Mouse (Mus musculus) common myeloid progenitor, adult 5-6 weeks (primary cell): ENCODE results near the gene Upf1. TPM values are rescaled to one million over a fixed set of nuclear protein-coding genes. Genes with fewer than 3 reads are reported as not detected.

Source experiments
- ATAC-seq: replicated peaks from 2 replicates; pipeline ENCODE4 v1.8.0; 2016; ENCODE audit warnings: low read depth, mild to moderate bottlenecking, moderate TSS enrichment, inconsistent platforms; ENCODE audit not compliant: poor library complexity, severe bottlenecking
- total RNA-seq: library from RNA; stranded (forward); fragments of 200-1000, 187-1606 nt; gene quantifications from 2 replicates; pipeline ENCODE4 v1.2.3, GENCODE M21; 2017

Gene Upf1
- 31.9 and 36.7 TPM in 2 replicates for total RNA-seq

DNA sequence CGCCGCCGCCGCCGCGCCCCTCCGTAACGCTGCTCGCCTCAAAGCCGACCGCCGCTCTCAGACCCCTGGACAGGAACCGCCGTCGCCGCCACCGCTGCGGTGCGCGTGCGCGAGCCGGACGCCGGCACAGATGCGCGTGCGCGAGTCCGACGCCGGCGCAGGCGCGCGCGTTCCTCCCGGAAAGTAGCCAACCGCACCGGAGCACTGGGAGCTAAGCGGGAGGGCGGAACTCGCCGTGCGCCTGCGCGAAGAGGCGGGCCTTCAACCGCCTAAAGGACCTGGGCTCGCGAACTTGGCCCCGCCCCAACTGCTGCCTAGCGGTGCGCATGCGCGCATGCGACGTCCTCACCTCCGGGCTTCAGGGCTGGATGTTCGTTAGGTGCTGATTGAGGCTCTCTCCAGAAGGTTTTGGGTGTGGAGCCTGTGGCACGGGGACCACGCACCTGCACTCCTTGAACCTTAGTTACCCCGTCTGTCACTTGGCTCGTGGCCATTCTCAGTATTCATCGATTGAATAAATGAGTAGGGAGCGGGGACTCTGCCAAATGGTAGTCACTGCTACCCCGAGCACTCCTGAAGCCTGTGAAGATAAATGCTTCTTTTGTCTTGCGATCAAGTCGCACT, at the start of gene Upf1:
TSS of gene Upf1 (minus strand) at position 85 of the 624 bp plus-strand sequence.
- peak; percentile 84 for ATAC-seq

- no peak for ATAC-seq
These were observed 44.8 kb upstream of the Upf1 start for GRCm38 (mm10) chr8:70397611-70398563.

- ATAC-seq: no peak
These were observed 43.1 kb upstream of the Upf1 start for GRCm38 (mm10) chr8:70396184-70396583.

- no peak for ATAC-seq
These were observed 42.6 kb upstream of the Upf1 start for GRCm38 (mm10) chr8:70395649-70396048.

DNA sequence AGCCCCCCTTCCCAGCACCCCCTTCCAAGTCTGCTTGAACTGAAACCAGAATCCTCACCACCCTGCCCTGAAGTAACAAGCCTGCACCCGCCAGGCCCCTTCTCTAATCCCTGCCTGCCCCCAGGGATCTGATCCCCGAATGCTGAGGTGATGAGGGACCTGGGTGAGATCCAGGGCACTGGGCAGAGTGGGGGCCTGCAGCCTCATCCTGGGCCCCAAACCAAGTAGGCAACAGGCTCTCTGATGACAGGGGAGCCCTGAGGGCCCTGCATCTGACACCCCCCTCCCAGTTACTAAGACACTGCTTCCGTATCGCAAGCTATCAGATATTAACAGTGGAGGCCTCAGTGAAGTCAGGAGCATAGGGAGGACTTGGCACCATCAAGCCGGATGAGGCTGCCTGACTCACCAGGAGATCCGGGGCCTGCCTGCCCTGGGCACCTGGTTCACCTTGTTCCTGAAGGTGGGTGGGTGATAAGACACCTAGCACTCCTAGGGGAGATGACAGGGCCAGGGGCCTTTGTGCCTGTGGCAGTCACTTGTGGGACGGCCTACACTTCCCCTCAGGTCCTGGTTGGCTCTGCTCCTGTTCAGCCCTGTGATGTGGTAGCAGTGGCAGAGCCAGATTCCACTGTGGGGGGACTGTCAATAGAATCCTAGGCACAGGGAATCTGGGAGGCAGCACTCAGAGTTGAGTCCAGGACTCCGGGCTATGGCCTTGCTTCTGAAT, 41.4 kb upstream of the Upf1 start:
- ATAC-seq: no peak

DNA sequence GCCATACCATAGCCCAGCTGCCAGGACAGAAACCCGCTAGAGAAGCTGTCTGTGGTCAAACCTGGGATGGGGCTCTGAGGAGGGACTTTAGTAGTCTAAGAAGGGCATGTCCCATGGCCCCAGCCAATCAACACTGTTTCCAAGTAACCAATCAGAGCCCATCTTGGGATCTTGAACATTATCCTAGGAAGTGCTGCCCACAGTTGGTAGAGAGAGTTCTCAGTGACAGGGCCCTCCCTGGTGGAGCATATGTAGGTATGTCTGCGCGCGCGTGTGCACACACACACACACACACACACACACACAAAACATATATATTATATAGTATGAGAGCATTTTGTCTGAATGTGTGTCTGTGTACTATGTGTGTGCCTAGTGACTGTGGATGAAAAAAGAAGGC, 40.0 kb upstream of the Upf1 start:
- no peak for ATAC-seq

DNA sequence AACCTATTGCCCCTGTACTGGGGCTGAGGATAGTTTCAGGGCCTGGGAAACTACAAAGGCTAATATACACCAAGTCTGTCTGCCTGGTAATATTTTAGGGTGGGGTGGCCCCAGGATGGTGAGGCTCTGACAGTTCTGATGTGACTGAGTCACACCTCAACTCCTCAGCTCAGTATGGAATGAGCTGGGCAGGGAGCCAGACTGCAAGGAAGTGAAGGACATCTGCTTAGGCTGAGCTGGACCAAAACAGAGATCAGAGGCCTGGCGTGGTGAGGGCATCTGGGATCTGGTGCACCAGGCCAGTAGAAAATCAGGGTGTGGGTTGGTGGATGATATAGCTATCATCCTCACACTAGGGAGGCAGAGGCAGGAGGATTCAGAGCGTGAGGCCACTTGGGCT, 36.6 kb upstream of the Upf1 start:
- no peak for ATAC-seq

DNA sequence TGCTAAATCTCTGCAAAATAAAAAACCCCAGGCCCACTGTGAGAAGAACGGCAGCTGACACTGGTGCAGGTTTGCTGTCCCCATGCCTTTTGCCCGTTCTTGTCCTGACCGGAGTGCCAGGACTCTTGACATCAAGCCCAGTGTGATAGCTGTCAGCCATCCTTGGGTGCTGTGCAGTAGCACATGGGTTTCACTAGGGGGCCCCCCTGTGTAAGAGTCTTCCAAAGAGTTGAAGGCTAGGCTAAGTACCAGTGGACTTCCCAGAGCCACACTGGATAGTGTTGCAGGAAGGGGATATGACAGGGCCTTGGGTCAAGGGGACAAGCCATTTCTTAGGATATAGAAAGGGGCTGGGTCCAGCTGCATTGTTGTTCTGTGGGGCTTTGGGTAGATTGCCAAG, 30.2 kb upstream of the Upf1 start:
- ATAC-seq: peak; percentile 75

DNA sequence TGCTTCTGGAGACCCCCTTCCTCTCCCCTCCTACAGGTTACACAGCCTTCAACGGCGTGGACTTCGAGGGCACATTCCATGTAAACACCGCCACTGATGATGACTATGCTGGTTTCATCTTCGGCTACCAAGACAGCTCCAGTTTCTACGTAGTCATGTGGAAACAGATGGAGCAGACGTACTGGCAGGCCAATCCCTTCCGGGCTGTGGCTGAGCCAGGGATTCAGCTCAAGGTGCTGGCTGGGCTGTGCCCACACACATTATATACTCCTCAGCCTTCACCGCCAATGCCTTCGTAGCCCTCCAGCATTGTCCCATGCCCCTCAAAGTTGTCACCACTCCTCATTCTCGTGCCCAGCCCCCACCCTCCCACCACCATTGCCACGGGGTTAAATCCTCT, 27.0 kb upstream of the Upf1 start:
- ATAC-seq: no peak

DNA sequence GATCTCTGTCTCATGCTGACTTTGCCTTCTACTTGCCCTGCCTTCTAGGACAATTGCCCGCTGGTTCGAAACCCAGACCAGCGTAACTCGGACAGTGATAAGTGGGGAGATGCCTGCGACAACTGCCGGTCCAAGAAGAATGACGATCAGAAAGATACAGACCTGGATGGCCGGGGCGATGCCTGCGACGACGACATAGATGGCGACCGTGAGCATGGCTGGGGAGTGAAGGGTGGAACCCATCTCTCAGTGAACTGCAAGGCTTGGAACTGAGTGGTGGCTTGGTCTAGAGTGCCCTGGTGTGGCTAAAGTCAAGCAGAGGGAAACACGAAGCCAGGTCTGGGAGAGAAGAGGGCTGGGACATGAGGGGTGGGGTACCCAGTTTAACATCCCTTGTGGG, 24.0 kb upstream of the Upf1 start:
- ATAC-seq: peak; percentile 7; the same call in 1 of the 2 replicates

DNA sequence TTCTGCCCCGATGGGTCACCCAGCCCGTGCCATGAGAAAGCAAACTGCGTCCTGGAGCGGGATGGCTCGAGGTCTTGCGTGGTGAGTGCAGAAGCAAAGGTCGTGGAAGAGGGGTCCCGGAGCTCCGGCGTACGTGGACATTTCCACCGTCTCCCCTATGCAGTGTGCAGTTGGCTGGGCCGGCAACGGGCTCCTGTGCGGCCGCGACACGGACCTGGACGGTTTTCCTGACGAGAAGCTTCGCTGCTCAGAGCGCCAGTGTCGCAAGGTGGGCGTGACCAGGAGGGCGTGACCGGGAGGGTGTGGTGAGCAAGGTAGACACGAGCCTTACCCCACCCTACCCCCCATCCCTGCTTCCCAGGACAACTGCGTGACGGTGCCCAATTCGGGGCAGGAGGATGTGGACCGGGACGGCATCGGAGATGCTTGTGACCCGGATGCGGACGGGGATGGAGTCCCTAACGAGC, 23.2 kb upstream of the Upf1 start:
- no peak for ATAC-seq

- ATAC-seq: peak; percentile 30; the same call in 1 of the 2 replicates
These were observed 22.3 kb upstream of the Upf1 start for GRCm38 (mm10) chr8:70375212-70375859.

- peak; percentile 19; the same call in 1 of the 2 replicates for ATAC-seq
These were observed 21.3 kb upstream of the Upf1 start for GRCm38 (mm10) chr8:70374318-70374927.

DNA sequence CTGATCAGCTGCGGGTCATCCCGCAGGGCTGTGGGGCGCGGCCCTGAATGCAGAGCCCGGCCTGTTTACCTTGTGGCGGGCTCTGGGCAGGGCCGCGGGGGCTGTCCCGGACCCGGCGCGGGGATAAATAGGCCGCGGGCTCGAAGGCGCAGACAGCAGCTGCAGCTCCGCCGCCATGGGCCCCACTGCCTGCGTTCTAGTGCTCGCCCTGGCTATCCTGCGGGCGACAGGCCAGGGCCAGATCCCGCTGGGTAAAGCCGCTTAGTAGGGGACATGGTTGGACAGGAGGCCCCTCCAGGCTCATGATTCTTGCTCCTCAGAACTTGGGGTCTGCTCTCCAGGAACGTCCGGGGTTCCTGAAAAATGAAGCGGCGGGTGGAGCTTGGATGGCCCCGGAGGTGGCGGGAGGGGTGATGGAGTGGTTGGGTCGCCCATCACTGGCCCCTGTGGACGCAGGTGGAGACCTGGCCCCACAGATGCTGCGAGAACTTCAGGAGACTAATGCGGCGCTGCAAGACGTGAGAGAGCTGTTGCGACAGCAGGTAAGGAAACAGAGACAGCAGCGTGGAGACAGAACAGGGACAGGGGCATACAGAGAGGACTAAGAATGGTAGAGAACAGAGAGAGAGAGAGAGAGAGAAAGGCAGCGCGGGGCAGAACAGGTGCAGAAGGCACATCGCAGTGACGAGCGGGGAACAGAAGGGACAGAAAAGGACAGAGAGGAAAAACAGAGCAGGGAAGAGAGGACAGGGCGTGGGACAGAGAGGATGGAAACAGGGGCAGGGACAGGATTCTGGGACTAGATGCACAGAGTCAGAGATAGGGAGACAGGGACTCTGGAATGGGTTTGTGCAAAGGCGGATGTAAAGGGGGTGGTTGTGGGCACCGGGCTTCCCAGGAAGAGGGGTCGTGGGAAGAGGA, 20.6 kb upstream of the Upf1 start, which contains the start of gene Comp:
TSS of gene Comp (plus strand) at position 162 of the 921 bp plus-strand sequence.
- no peak for ATAC-seq

- ATAC-seq: no peak
These were observed 18.9 kb upstream of the Upf1 start for GRCm38 (mm10) chr8:70371951-70372350.

- ATAC-seq: no peak
These were observed 17.4 kb upstream of the Upf1 start for GRCm38 (mm10) chr8:70370476-70370875.

GRCm38 (mm10) chr8:70366588-70366987, 13.5 kb upstream of the Upf1 start:
- no peak for ATAC-seq

- no peak for ATAC-seq
These were observed 11.0 kb upstream of the Upf1 start for GRCm38 (mm10) chr8:70364066-70364465.
